In the genomic region with DNA sequence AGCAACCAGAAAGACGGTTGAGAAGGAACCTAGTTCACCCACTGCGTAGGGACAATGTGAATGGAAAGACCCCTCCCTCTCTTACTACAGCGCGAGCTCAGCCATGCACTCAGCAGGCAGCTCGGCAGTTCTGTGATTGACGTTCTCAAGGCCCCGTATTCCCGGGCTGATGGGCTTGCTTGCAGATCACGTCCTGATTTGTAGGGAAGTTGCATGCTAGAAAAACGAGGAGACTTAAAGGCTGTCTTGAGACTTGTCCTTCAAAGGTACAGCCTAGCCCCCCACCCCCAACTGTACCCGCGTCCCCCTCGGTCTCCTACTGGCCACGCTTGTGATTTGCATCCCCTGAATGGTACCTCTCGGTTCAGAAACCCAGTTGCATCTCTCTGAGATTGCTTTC, we compare ENCODE assay signal across 11 mouse cellular contexts.
DNase-seq lines count a peak whose midpoint lies in the region; ATAC-seq and TF ChIP-seq lines count a peak whose summit lies in the region.
"Had no signal": no experiment of that assay in that cellular context is flagged by ENCODE, and none has a peak within 500 bp of the region (broad histone marks: within the 10 kb centered on the region; RNA-seq: fewer than 3 reads in every experiment).

No protein-coding gene starts in this region.

- DNase-seq in layer of hippocampus, adult 2 months (ENCODE audit: low spot score in 2 of 2) = no peak
- DNase-seq in layer of hippocampus, postnatal 25 days (ENCODE audit: extremely low spot score in 1 of 2, low spot score in 1 of 2) = no peak
- peak; percentile 29 for DNase-seq in hindbrain, embryonic 10.5 days (ENCODE audit: low spot score)
- no peak for DNase-seq in spleen, postnatal 36 days (ENCODE audit: low spot score in 2 of 2)
- DNase-seq in testis, postnatal 10 days (ENCODE audit: low spot score) = no peak
- DNase-seq in urinary bladder, adult 2 months (ENCODE audit: low spot score) = no peak
- DNase-seq: adrenal gland, postnatal 14 days; cerebellum, adult 11-12 months had no signal

- H3K9ac ChIP-seq in midbrain, embryonic 12.5 days (replicated peaks) = no peak overlapping the region
- H3K9ac ChIP-seq: liver, embryonic 15.5 days had no signal

- peak; percentile 32 for ATAC-seq in midbrain, embryonic 12.5 days (ENCODE audit: low FRiP score, low read depth)
- ATAC-seq: Patski had no signal

- 15% methylated on average over 15 of the region's 15 CpGs for WGBS in hindbrain, embryonic 10.5 days
- WGBS in midbrain, embryonic 12.5 days = 27% methylated on average over 15 of the region's 15 CpGs

- H3K4me1 ChIP-seq in hindbrain, embryonic 10.5 days (replicated peaks) = peaks cover 92% of the 10 kb centered on the region
- H3K4me1 ChIP-seq in midbrain, embryonic 12.5 days = peaks cover 76% of the 10 kb centered on the region

- H3K4me2 ChIP-seq in midbrain, embryonic 12.5 days (replicated peaks) = peak overlapping the region; percentile 26
- H3K4me2 ChIP-seq: liver, embryonic 15.5 days had no signal

- H3K27ac ChIP-seq in layer of hippocampus, adult 2 months = 0 out of 2 replicates have a peak overlapping the region, but pooled peaks have one; percentile 23
- peak overlapping the region; percentile 74 for H3K27ac ChIP-seq in hindbrain, embryonic 10.5 days
- H3K27ac ChIP-seq in midbrain, embryonic 12.5 days (replicated peaks) = peak overlapping the region; percentile 75
- H3K27ac ChIP-seq: liver, embryonic 15.5 days had no signal

- no peaks in the 10 kb centered on the region for H3K36me3 ChIP-seq in hindbrain, embryonic 10.5 days
- no peaks in the 10 kb centered on the region for H3K36me3 ChIP-seq in midbrain, embryonic 12.5 days
- H3K36me3 ChIP-seq: liver, embryonic 15.5 days had no signal

- H3K27me3 ChIP-seq in hindbrain, embryonic 10.5 days (ENCODE audit: insufficient read depth, poor library complexity, severe bottlenecking) = peaks cover 21% of the 10 kb centered on the region
- peaks cover 15% of the 10 kb centered on the region; the same call in 1 of the 2 replicates for H3K27me3 ChIP-seq in midbrain, embryonic 12.5 days
- H3K27me3 ChIP-seq: liver, embryonic 15.5 days; Patski had no signal

- no peaks in the 10 kb centered on the region for H3K9me3 ChIP-seq in hindbrain, embryonic 10.5 days
- no peaks in the 10 kb centered on the region for H3K9me3 ChIP-seq in midbrain, embryonic 12.5 days
- H3K9me3 ChIP-seq: liver, embryonic 15.5 days had no signal

- H3K4me3 ChIP-seq in layer of hippocampus, adult 2 months = no peak overlapping the region
- peak overlapping the region; percentile 20 for H3K4me3 ChIP-seq in hindbrain, embryonic 10.5 days
- H3K4me3 ChIP-seq in midbrain, embryonic 12.5 days = no peak overlapping the region
- H3K4me3 ChIP-seq: liver, embryonic 15.5 days had no signal

- TF ChIP-seq CTCF in layer of hippocampus, adult 2 months (conservative IDR thresholded peaks at IDR 0.05) = 0 out of 2 replicates have a peak, but pooled peaks have one; percentile 7

Comparison
In these comparisons a context has a peak if more than half of its experiments do, and no peak if none do; other contexts are left out.
1. H3K27ac ChIP-seq: peak in every context shown above with its lines; median percentile 75 in midbrain, embryonic 12.5 days; 74 in hindbrain, embryonic 10.5 days; 23 in layer of hippocampus, adult 2 months.